Mouse (Mus musculus) intestine, postnatal 0 days (tissue): ENCODE results near the gene Sec31a. TPM values are rescaled to one million over a fixed set of nuclear protein-coding genes. Genes with fewer than 3 reads are reported as not detected.

Experiments used
- ATAC-seq: fragments of 200-750 bp; cut with Nextera tagmentation; 2 replicates; pipeline ENCODE4 v1.8.0; 2017; ENCODE audit warnings: mild to moderate bottlenecking, moderate TSS enrichment, moderate library complexity
- H3K27ac ChIP-seq: fragments of 300-500 bp; sonication (generic); 2 replicates; pipeline ENCODE4 v1.5.1; 2014; ENCODE audit warnings: mild to moderate bottlenecking, low read depth, low read length, moderate library complexity
- H3K27me3 ChIP-seq: fragments of 300-500 bp; sonication (generic); replicated peaks from 2 replicates; pipeline ENCODE4 v1.6.1; 2014; ENCODE audit warnings: low read length, mixed read lengths; ENCODE audit not compliant: control insufficient read depth, insufficient read depth
- H3K36me3 ChIP-seq: fragments of 300-500 bp; sonication (generic); 2 replicates; pipeline ENCODE4 v1.6.1; 2014; ENCODE audit warnings: mild to moderate bottlenecking, moderate library complexity; ENCODE audit not compliant: control insufficient read depth, insufficient read depth
- H3K4me1 ChIP-seq: fragments of 300-500 bp; sonication (generic); replicated peaks from 2 replicates; pipeline ENCODE4 v1.6.1; 2014; ENCODE audit warnings: antibody characterized with exemption, low read length, mixed read lengths; ENCODE audit not compliant: control insufficient read depth, insufficient read depth
- H3K4me2 ChIP-seq: fragments of 300-500 bp; sonication (generic); replicated peaks from 2 replicates; pipeline ENCODE4 v1.6.1; 2014; ENCODE audit warnings: low read depth, mild to moderate bottlenecking, moderate library complexity
- H3K4me3 ChIP-seq: fragments of 300-500 bp; sonication (generic); 2 replicates; pipeline ENCODE4 v1.5.1; 2014; ENCODE audit warnings: low read depth, low read length
- H3K9ac ChIP-seq: fragments of 300-500 bp; sonication (generic); 2 replicates; pipeline ENCODE4 v1.6.1; 2014; ENCODE audit warnings: mild to moderate bottlenecking, low read depth, low read length
- H3K9me3 ChIP-seq: fragments of 300-500 bp; sonication (generic); 2 replicates; pipeline ENCODE4 v1.6.1; 2016; ENCODE audit warnings: mixed run types; ENCODE audit not compliant: control insufficient read depth
- CTCF ChIP-seq: sonication (generic); IDR thresholded peaks from 2 replicates; pipeline ENCODE4 v1.5.1; 2016; ENCODE audit warnings: low read depth, mild to moderate bottlenecking, control low read depth, antibody characterized with exemption, moderate library complexity
- WGBS: fragments of 180-500 bp; shearing (Covaris S2); extraction: QIAGEN DNeasy Blood & Tissue Kit; methylation state at CpG from one replicate; pipeline ENCODE4 v1.1.7; 2014; 5-methylcytosine and 5-hydroxymethylcytosine counted together
- polyA plus RNA-seq: library from polyadenylated mRNA; unstranded; fragments of >200 nt; fragmentation: Nextera tagmentation; extraction: Ambion mirVana; gene quantifications from 2 replicates; pipeline ENCODE4 v1.2.1, GENCODE M21; 2015

The Sec31a gene
- polyA plus RNA-seq, 1 experiment from 2014 or later = 230 TPM

- TF ChIP-seq CTCF = peak; percentile 47; the same call in 1 of the 2 replicates
- Histone ChIP-seq H3K9ac (no peak overlapping the region), H3K27me3 (no peaks in the 10 kb centered on the region), H3K4me2 (no peak overlapping the region), H3K4me3 (no peak overlapping the region), H3K4me1 (no peaks in the 10 kb centered on the region), H3K36me3 (peaks cover 94% of the 10 kb centered on the region), H3K27ac (no peak overlapping the region), H3K9me3 (no peaks in the 10 kb centered on the region)
- 76% methylated on average over 3 of the region's 3 CpGs for WGBS
- ATAC-seq = no peak
Measured at GRCm38 (mm10) chr5:100393681-100394080, 22.4 kb downstream of the Sec31a start.

GRCm38 (mm10) chr5:100392436-100392955 is 23.5 kb downstream of the Sec31a start:
- ATAC-seq = no peak
- Histone ChIP-seq H3K4me2 (no peak overlapping the region), H3K36me3 (peaks cover 90% of the 10 kb centered on the region), H3K9ac (no peak overlapping the region), H3K27me3 (no peaks in the 10 kb centered on the region), H3K4me3 (no peak overlapping the region), H3K9me3 (no peaks in the 10 kb centered on the region), H3K27ac (no peak overlapping the region), H3K4me1 (no peaks in the 10 kb centered on the region)
- TF ChIP-seq CTCF = no peak
- 90% methylated on average over 20 of the region's 20 CpGs for WGBS

- 62% methylated on average over 18 of the region's 18 CpGs for WGBS
- 0 out of 2 replicates have a peak, but pooled peaks have one; percentile 0 for TF ChIP-seq CTCF
Measured at GRCm38 (mm10) chr5:100383782-100384510, 32.1 kb downstream of the Sec31a start.

GRCm38 (mm10) chr5:100381094-100381493 is 34.9 kb downstream of the Sec31a start:
- H3K27ac ChIP-seq = peak overlapping the region; percentile 98
- H3K4me3 ChIP-seq = no peak overlapping the region

More at GRCm38 (mm10) chr5:100383782-100384510, 32.1 kb downstream of the Sec31a start:
- peak overlapping the region; percentile 74 for H3K27ac ChIP-seq
- no peak overlapping the region for H3K4me3 ChIP-seq
- H3K9ac ChIP-seq = no peak overlapping the region
- no peaks in the 10 kb centered on the region for H3K27me3 ChIP-seq
- peaks cover 74% of the 10 kb centered on the region for H3K36me3 ChIP-seq
- no peak overlapping the region for H3K4me2 ChIP-seq
- ATAC-seq = peak; percentile 72
- H3K4me1 ChIP-seq = 0 out of 2 replicates have a peak, but pooled peaks cover 2% of the 10 kb centered on the region
- no peaks in the 10 kb centered on the region for H3K9me3 ChIP-seq

GRCm38 (mm10) chr5:100380277-100380676 is 35.8 kb downstream of the Sec31a start:
- Histone ChIP-seq H3K4me2 (no peak overlapping the region), H3K36me3 (peaks cover 89% of the 10 kb centered on the region), H3K27me3 (no peaks in the 10 kb centered on the region), H3K4me1 (peaks cover 2% of the 10 kb centered on the region; the same call in 1 of the 2 replicates), H3K9me3 (no peaks in the 10 kb centered on the region), H3K4me3 (no peak overlapping the region), H3K27ac (peak overlapping the region; percentile 98), H3K9ac (0 out of 2 replicates have a peak overlapping the region, but pooled peaks have one; percentile 46)
- WGBS = 40% methylated on average over 5 of the region's 5 CpGs
- no peak for TF ChIP-seq CTCF
- peak; percentile 94 for ATAC-seq

More at GRCm38 (mm10) chr5:100381094-100381493, 34.9 kb downstream of the Sec31a start:
- no peak for TF ChIP-seq CTCF
- WGBS = 89% methylated on average over 7 of the region's 7 CpGs
- Histone ChIP-seq H3K27me3 (no peaks in the 10 kb centered on the region), H3K36me3 (peaks cover 89% of the 10 kb centered on the region), H3K9me3 (no peaks in the 10 kb centered on the region), H3K4me1 (peaks cover 2% of the 10 kb centered on the region; the same call in 1 of the 2 replicates), H3K4me2 (no peak overlapping the region), H3K9ac (no peak overlapping the region)
- no peak for ATAC-seq

GRCm38 (mm10) chr5:100378981-100379380 is 37.1 kb downstream of the Sec31a start:
- no peaks in the 10 kb centered on the region for H3K27me3 ChIP-seq
- 80% methylated on average over 2 of the region's 2 CpGs for WGBS
- TF ChIP-seq CTCF = no peak
- H3K9me3 ChIP-seq = no peaks in the 10 kb centered on the region
- H3K27ac ChIP-seq = peak overlapping the region; percentile 98
- H3K4me1 ChIP-seq = peaks cover 2% of the 10 kb centered on the region; the same call in 1 of the 2 replicates
- H3K4me3 ChIP-seq = no peak overlapping the region
- H3K4me2 ChIP-seq = no peak overlapping the region
- no peak for ATAC-seq
- peaks cover 89% of the 10 kb centered on the region for H3K36me3 ChIP-seq
- H3K9ac ChIP-seq = no peak overlapping the region
